Mouse (Mus musculus) CH12.LX (cell line): ENCODE measurements around the gene Msh2. TPM values are rescaled to one million over a fixed set of nuclear protein-coding genes. Genes with fewer than 3 reads are reported as not detected.

ENCODE experiments used
- DNase-seq: peaks from one replicate; pipeline ENCODE4 v3.0.0-alpha.2; 2013; ENCODE audit errors: extremely low read depth
- H3K27ac ChIP-seq: 2 replicates; pipeline ENCODE4 v1.5.1; 2012; ENCODE audit warnings: low read depth, mild to moderate bottlenecking, control low read depth, moderate library complexity; ENCODE audit not compliant: insufficient read depth
- H3K27me3 ChIP-seq: replicated peaks from 2 replicates; pipeline ENCODE3; 2012; ENCODE audit warnings: inconsistent platforms
- H3K36me3 ChIP-seq, 2 experiments: replicated peaks in 1 of 2; 2 replicates each; pipeline versions ENCODE3 to v1.6.1; 2012; ENCODE audit warnings: inconsistent platforms in 1 of 2, low read length in 1 of 2, mild to moderate bottlenecking in 1 of 2, mixed read lengths in 1 of 2, moderate library complexity in 1 of 2; ENCODE audit not compliant: control insufficient read depth in 1 of 2, insufficient read depth in 1 of 2
- H3K4me1 ChIP-seq, 2 experiments: 2 replicates each; pipeline ENCODE4 v1.6.1; 2012; ENCODE audit warnings: inconsistent platforms in 1 of 2, moderate library complexity in 1 of 2; ENCODE audit not compliant: insufficient read depth in 2 of 2, control insufficient read depth in 1 of 2
- H3K4me2 ChIP-seq: 2 replicates; pipeline ENCODE4 v1.6.1; 2012; ENCODE audit warnings: low read depth, mild to moderate bottlenecking, control low read depth; ENCODE audit not compliant: poor library complexity, insufficient read depth, severe bottlenecking
- H3K4me3 ChIP-seq, 3 experiments: fragments of 150-350 bp in 1 of 3; sonication (generic) in 1 of 3; replicated peaks in 1 of 3; 2 replicates each; pipeline versions ENCODE3 to v1.5.1; 2011 to 2012; ENCODE audit warnings: low read depth in 2 of 3, low read length in 2 of 3, mild to moderate bottlenecking in 2 of 3, moderate library complexity in 2 of 3, control low read depth in 1 of 3, improper control_type of control experiment in 1 of 3, inconsistent platforms in 1 of 3, mixed read lengths in 1 of 3; ENCODE audit not compliant: poor library complexity in 1 of 3
- H3K79me2 ChIP-seq: replicated peaks from 2 replicates; pipeline ENCODE4 v1.6.1; 2012; ENCODE audit warnings: mild to moderate bottlenecking, moderate library complexity; ENCODE audit not compliant: control insufficient read depth, poor library complexity, insufficient read depth, severe bottlenecking; ENCODE audit errors: extremely low read depth
- H3K9ac ChIP-seq: 2 replicates; pipeline ENCODE4 v1.6.1; 2012; ENCODE audit warnings: low read depth, mild to moderate bottlenecking, control low read depth, moderate library complexity; ENCODE audit not compliant: insufficient read depth
- H3K9me3 ChIP-seq: replicated peaks from 2 replicates; pipeline ENCODE3; 2012; ENCODE audit warnings: low read length, inconsistent platforms, mixed read lengths
- BHLHE40 ChIP-seq: IDR thresholded peaks from 2 replicates; pipeline ENCODE4 v1.6.1; 2011; ENCODE audit warnings: mild to moderate bottlenecking, low read depth, low read length, improper control_type of control experiment
- CHD1 ChIP-seq: IDR thresholded peaks from 2 replicates; pipeline ENCODE4 v1.6.1; 2012; ENCODE audit warnings: low read depth, low read length, improper control_type of control experiment, inconsistent platforms
- CHD2 ChIP-seq: IDR thresholded peaks from 2 replicates; pipeline ENCODE4 v1.6.1; 2011; ENCODE audit warnings: low read length, improper control_type of control experiment
- CTCF ChIP-seq, 2 experiments: IDR thresholded peaks in 1 of 2; conservative IDR thresholded peaks in 1 of 2; 2 replicates each; pipeline ENCODE4 v1.5.1; 2011 to 2012; ENCODE audit warnings: low read depth in 2 of 2, low read length in 2 of 2, improper control_type of control experiment in 1 of 2, inconsistent platforms in 1 of 2, mild to moderate bottlenecking in 1 of 2, moderate library complexity in 1 of 2
- E2F4 ChIP-seq: IDR thresholded peaks from 2 replicates; pipeline ENCODE4 v1.6.1; 2011; ENCODE audit warnings: low read depth, low read length, improper control_type of control experiment; ENCODE audit not compliant: insufficient replicate concordance
- ELF1 ChIP-seq: IDR thresholded peaks from 2 replicates; pipeline ENCODE4 v1.6.1; 2014; ENCODE audit warnings: low read depth, mild to moderate bottlenecking, inconsistent platforms, low read length, improper control_type of control experiment
- EP300 ChIP-seq: IDR thresholded peaks from 2 replicates; pipeline ENCODE4 v1.6.1; 2011; ENCODE audit warnings: low read length, improper control_type of control experiment
- ETS1 ChIP-seq: conservative IDR thresholded peaks from 2 replicates; pipeline ENCODE4 v1.6.1; 2012; ENCODE audit warnings: low read depth, mild to moderate bottlenecking, inconsistent platforms, low read length, improper control_type of control experiment, moderate library complexity
- GABPA ChIP-seq: IDR thresholded peaks from 2 replicates; pipeline ENCODE4 v1.6.1; 2012; ENCODE audit warnings: low read depth, low read length, improper control_type of control experiment, inconsistent platforms; ENCODE audit not compliant: insufficient replicate concordance
- HCFC1 ChIP-seq: IDR thresholded peaks from 2 replicates; pipeline ENCODE4 v1.6.1; 2012; ENCODE audit warnings: low read depth, mild to moderate bottlenecking, inconsistent platforms, low read length, improper control_type of control experiment
- IRF4 ChIP-seq: IDR thresholded peaks from 2 replicates; pipeline ENCODE4 v1.6.1; 2014; ENCODE audit warnings: low read depth, mild to moderate bottlenecking, inconsistent platforms, low read length, improper control_type of control experiment
- JUN ChIP-seq: IDR thresholded peaks from 2 replicates; pipeline ENCODE4 v1.6.1; 2011; ENCODE audit warnings: low read depth, mild to moderate bottlenecking, low read length, improper control_type of control experiment, moderate library complexity; ENCODE audit not compliant: insufficient read depth
- JUND ChIP-seq: conservative IDR thresholded peaks from 2 replicates; pipeline ENCODE4 v1.6.1; 2011; ENCODE audit warnings: low read depth, low read length, improper control_type of control experiment
- KAT2A ChIP-seq: IDR thresholded peaks from 2 replicates; pipeline ENCODE4 v1.6.1; 2012; ENCODE audit warnings: low read length, improper control_type of control experiment, inconsistent platforms; ENCODE audit not compliant: insufficient replicate concordance
- MAFK ChIP-seq: IDR thresholded peaks from 2 replicates; pipeline ENCODE4 v1.6.1; 2011; ENCODE audit warnings: low read length, improper control_type of control experiment; ENCODE audit not compliant: insufficient replicate concordance
- MAX ChIP-seq: IDR thresholded peaks from 2 replicates; pipeline ENCODE4 v1.6.1; 2011; ENCODE audit warnings: low read length, improper control_type of control experiment
- MAZ ChIP-seq: IDR thresholded peaks from 2 replicates; pipeline ENCODE4 v1.6.1; 2012; ENCODE audit warnings: low read depth, mild to moderate bottlenecking, inconsistent platforms, low read length, improper control_type of control experiment, moderate library complexity
- MEF2A ChIP-seq: IDR thresholded peaks from 2 replicates; pipeline ENCODE4 v1.6.1; 2014; ENCODE audit warnings: low read depth, mild to moderate bottlenecking, inconsistent platforms, low read length, improper control_type of control experiment, borderline replicate concordance
- MXI1 ChIP-seq: IDR thresholded peaks from 2 replicates; pipeline ENCODE4 v1.6.1; 2011; ENCODE audit warnings: mild to moderate bottlenecking, low read depth, low read length, improper control_type of control experiment
- MYC ChIP-seq: IDR thresholded peaks from 2 replicates; pipeline ENCODE4 v1.6.1; 2011; ENCODE audit warnings: low read depth, mild to moderate bottlenecking, improper control_type of control experiment, low read length
- NELFE ChIP-seq: IDR thresholded peaks from 2 replicates; pipeline ENCODE4 v1.6.1; 2011; ENCODE audit warnings: low read depth, low read length, improper control_type of control experiment
- NRF1 ChIP-seq: IDR thresholded peaks from 2 replicates; pipeline ENCODE4 v1.6.1; 2014; ENCODE audit warnings: low read depth, mild to moderate bottlenecking, inconsistent platforms, low read length, improper control_type of control experiment, moderate library complexity
- PAX5 ChIP-seq: IDR thresholded peaks from 2 replicates; pipeline ENCODE4 v1.6.1; 2012; ENCODE audit warnings: low read length, inconsistent platforms, mixed read lengths
- POLR2A ChIP-seq: IDR thresholded peaks from 2 replicates; pipeline ENCODE4 v1.6.1; 2011; ENCODE audit warnings: low read depth, mild to moderate bottlenecking, improper control_type of control experiment, low read length
- POLR2AphosphoS2 ChIP-seq: IDR thresholded peaks from 2 replicates; pipeline ENCODE4 v1.6.1; 2011; ENCODE audit warnings: low read depth, low read length, improper control_type of control experiment
- RAD21 ChIP-seq: IDR thresholded peaks from 2 replicates; pipeline ENCODE4 v1.6.1; 2011; ENCODE audit warnings: low read depth, mild to moderate bottlenecking, low read length, improper control_type of control experiment, moderate library complexity
- RCOR1 ChIP-seq: conservative IDR thresholded peaks from 2 replicates; pipeline ENCODE4 v1.6.1; 2012; ENCODE audit warnings: low read depth, mild to moderate bottlenecking, inconsistent platforms, low read length, improper control_type of control experiment
- SIN3A ChIP-seq: IDR thresholded peaks from 2 replicates; pipeline ENCODE4 v1.6.1; 2012; ENCODE audit warnings: low read length, improper control_type of control experiment, inconsistent platforms
- SMC3 ChIP-seq: IDR thresholded peaks from 2 replicates; pipeline ENCODE4 v1.6.1; 2011; ENCODE audit warnings: low read depth, low read length, improper control_type of control experiment
- TBP ChIP-seq: conservative IDR thresholded peaks from 2 replicates; pipeline ENCODE4 v1.6.1; 2011; ENCODE audit warnings: low read depth, low read length, improper control_type of control experiment
- TCF12 ChIP-seq: IDR thresholded peaks from 2 replicates; pipeline ENCODE4 v1.6.1; 2014; ENCODE audit warnings: low read depth, mild to moderate bottlenecking, inconsistent platforms, low read length, improper control_type of control experiment
- UBTF ChIP-seq: IDR thresholded peaks from 2 replicates; pipeline ENCODE4 v1.6.1; 2012; ENCODE audit warnings: low read depth, mild to moderate bottlenecking, inconsistent platforms, low read length, improper control_type of control experiment, moderate library complexity
- USF1 ChIP-seq: IDR thresholded peaks from 2 replicates; pipeline ENCODE4 v1.6.1; 2014; ENCODE audit warnings: low read depth, mild to moderate bottlenecking, inconsistent platforms, low read length, improper control_type of control experiment
- USF2 ChIP-seq: conservative IDR thresholded peaks from 2 replicates; pipeline ENCODE4 v1.6.1; 2011; ENCODE audit warnings: low read depth, low read length, improper control_type of control experiment
- ZC3H11A ChIP-seq: IDR thresholded peaks from 2 replicates; pipeline ENCODE4 v1.6.1; 2012; ENCODE audit warnings: low read depth, mild to moderate bottlenecking, inconsistent platforms, low read length, improper control_type of control experiment
- ZKSCAN1 ChIP-seq: IDR thresholded peaks from 2 replicates; pipeline ENCODE4 v1.6.1; 2012; ENCODE audit warnings: low read depth, inconsistent platforms, low read length, improper control_type of control experiment, borderline replicate concordance
- ZMIZ1 ChIP-seq: IDR thresholded peaks from 2 replicates; pipeline ENCODE4 v1.6.1; 2012; ENCODE audit warnings: low read depth, mild to moderate bottlenecking, inconsistent platforms, low read length, improper control_type of control experiment
- ZNF384 ChIP-seq: IDR thresholded peaks from 2 replicates; pipeline ENCODE4 v1.6.1; 2012; ENCODE audit warnings: low read depth, low read length, improper control_type of control experiment, inconsistent platforms
- dilution Hi-C: fragments of 300-500 bp; cut with MboI; formaldehyde crosslinking; loops from 2 replicates; pipeline ENCODE4 v1.14.3; 2020; ENCODE audit warnings: low sequenced_read_pairs; ENCODE audit not compliant: extremely low pct_unique_long_range_greater_than_20kb, extremely low pct_ligation_motif_present
- in situ Hi-C: fragments of 300-500 bp; cut with MboI; formaldehyde crosslinking; loops from 3 replicates; pipeline ENCODE4 v1.14.3; 2019; ENCODE audit warnings: low sequenced_read_pairs, low pct_ligation_motif_present, low pct_unique_long_range_greater_than_20kb, mixed read lengths
- polyA plus RNA-seq: library from polyadenylated mRNA; unstranded; fragments of >175 nt; gene quantifications from 2 replicates; pipeline ENCODE4 v1.2.1, GENCODE M21; 2012; ENCODE audit warnings: low read depth; ENCODE audit not compliant: insufficient read length
- total RNA-seq, 2 experiments: library from RNA; depleted of rRNA; stranded (reverse); fragments of 300-350 nt in 1 of 2; fragments of >200 nt in 1 of 2; gene quantifications; 2 replicates each; pipeline ENCODE4 v1.2.3; 2012 to 2014

The Msh2 gene
- total RNA-seq (2012; rRNA removed): 34.8 and 37.0 TPM in 2 replicates
- total RNA-seq (2014; rRNA removed): 47.0 and 47.5 TPM in 2 replicates
- 45.8 and 48.2 TPM in 2 replicates for polyA plus RNA-seq

DNA sequence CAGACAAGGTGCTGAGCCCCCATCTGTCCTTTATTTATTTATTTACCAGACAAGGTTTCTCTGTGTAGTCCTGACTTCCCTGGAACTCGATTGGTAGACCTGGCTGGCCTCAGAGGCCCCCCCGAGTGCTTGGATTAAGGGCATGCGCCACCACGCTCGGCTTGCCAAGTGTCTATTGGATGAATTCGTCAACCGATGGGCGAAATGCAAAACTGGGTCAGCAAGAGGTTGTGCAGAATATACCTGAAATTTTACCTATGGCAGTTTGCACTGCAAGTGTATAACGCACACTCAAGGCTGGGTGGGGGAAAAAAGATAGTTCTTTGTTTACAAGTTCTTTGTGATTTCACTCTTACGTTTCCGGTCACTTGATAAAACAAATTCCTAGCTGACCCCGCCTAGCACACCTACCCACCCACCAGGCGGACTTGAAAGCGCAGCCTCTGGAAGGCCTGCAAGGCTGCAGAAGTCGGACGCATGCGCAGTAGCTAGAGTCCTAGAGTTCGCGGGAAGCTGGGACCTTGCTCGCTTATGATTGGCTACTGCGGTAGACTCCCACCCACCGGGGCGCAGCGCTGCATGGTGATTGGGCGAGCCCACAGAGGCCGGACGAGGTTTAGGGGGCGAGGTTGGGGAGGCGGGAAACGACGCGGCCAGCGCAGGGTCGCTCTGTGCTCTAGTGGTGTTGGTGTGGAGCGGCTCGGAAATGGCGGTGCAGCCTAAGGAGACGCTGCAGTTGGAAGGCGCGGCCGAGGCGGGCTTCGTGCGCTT, at the start of gene Msh2:
Gene Msh2 (plus strand): TSS at position 441 of the 771 bp plus-strand sequence.
- in situ Hi-C loops: no loop called here
- peaks cover 25% of the 10 kb centered on the region for H3K79me2 ChIP-seq
- H3K4me2 ChIP-seq: peak within 1 kb of the TSS; percentile 87
- peaks cover 0 to 21% of the 10 kb centered on the region in 2 experiments for H3K36me3 ChIP-seq
- H3K27me3 ChIP-seq: no peaks in the 10 kb centered on the region
- peaks cover 10 to 22% of the 10 kb centered on the region in 2 experiments for H3K4me1 ChIP-seq
- H3K4me3 ChIP-seq: peak within 1 kb of the TSS; percentile 74 to 93 (median 85)
- no peak for TF ChIP-seq ZNF384
- peak; percentile 38; the same call in 1 of the 2 replicates for TF ChIP-seq HCFC1
- TF ChIP-seq KAT2A: no peak
- no peak for TF ChIP-seq IRF4
- TF ChIP-seq ZC3H11A: no peak
- TF ChIP-seq NRF1: peak; percentile 95
- TF ChIP-seq RAD21: no peak
- TF ChIP-seq MAZ: no peak; the same call in 1 of the 2 replicates
- TF ChIP-seq ZKSCAN1: no peak
- no peak for TF ChIP-seq USF1
- peak; percentile 92; the same call in 1 of the 2 replicates for TF ChIP-seq E2F4
- TF ChIP-seq SIN3A: peak; percentile 27; the same call in 1 of the 2 replicates
- TF ChIP-seq EP300: no peak
- TF ChIP-seq ZMIZ1: no peak
- TF ChIP-seq GABPA: no peak
- peak; percentile 72 for TF ChIP-seq BHLHE40
- TF ChIP-seq CHD1: no peak
- peak; percentile 73 for TF ChIP-seq MXI1
- TF ChIP-seq SMC3: no peak
- TF ChIP-seq NELFE: peak; percentile 67; the same call in 1 of the 2 replicates
- no peak for TF ChIP-seq USF2
- TF ChIP-seq CTCF (conservative IDR thresholded peaks at IDR 0.05 in 1 of 2, IDR thresholded peaks at IDR 0.05 in 1 of 2; ENCODE audit: low read depth in 2 of 2, low read length in 2 of 2): no peak
- TF ChIP-seq RCOR1: no peak
- no peak for TF ChIP-seq PAX5
- TF ChIP-seq TCF12: no peak
- TF ChIP-seq UBTF: no peak
- TF ChIP-seq ELF1: peak; percentile 59
- peak; percentile 68; the same call in 1 of the 2 replicates for TF ChIP-seq CHD2
- peak; percentile 60; the same call in 1 of the 2 replicates for TF ChIP-seq TBP
- no peak for TF ChIP-seq JUND
- no peak for TF ChIP-seq MYC
- TF ChIP-seq MAFK: no peak
- TF ChIP-seq POLR2AphosphoS2: no peak
- TF ChIP-seq MEF2A: no peak
- TF ChIP-seq POLR2A: peak; percentile 91
- TF ChIP-seq ETS1: no peak
- no peak for TF ChIP-seq MAX
- no peak for TF ChIP-seq JUN
- H3K27ac ChIP-seq: peak within 1 kb of the TSS; percentile 36
- H3K9me3 ChIP-seq: no peaks in the 10 kb centered on the region
- peak within 1 kb of the TSS; percentile 67 for H3K9ac ChIP-seq
- dilution Hi-C loops: no loop called here
- DNase-seq: peak; percentile 99
